Mouse (Mus musculus) gastrocnemius, postnatal 4 days (tissue): Measurements from ENCODE around the gene Csrnp1. TPM values are rescaled to one million over a fixed set of nuclear protein-coding genes. Genes with fewer than 3 reads are reported as not detected.

ENCODE experiments used
- DNase-seq, 2 experiments: peaks; one replicate each; pipeline ENCODE4 v3.0.0; 2021 to 2022; ENCODE audit warnings: low spot score in 2 of 2, mixed read lengths in 2 of 2
- total RNA-seq, 2 experiments: library from RNA; stranded (reverse); gene quantifications; 2 replicates each; pipeline ENCODE4 v1.2.3; 2021

Gene Csrnp1
- total RNA-seq, 2 experiments from 2014 or later: 4.5 to 5.4 TPM

- no peak for DNase-seq
Observed at GRCm38 (mm10) chr9:119951388-119951787, 33.1 kb downstream of the Csrnp1 start.

- no peak for DNase-seq
Observed at GRCm38 (mm10) chr9:119950434-119950833, 34.0 kb downstream of the Csrnp1 start.

GRCm38 (mm10) chr9:119948804-119949203, 35.7 kb downstream of the Csrnp1 start:
- DNase-seq: no peak

- no peak for DNase-seq
Observed at GRCm38 (mm10) chr9:119945173-119945900, 39.1 kb downstream of the Csrnp1 start.

- DNase-seq: no peak
Observed at GRCm38 (mm10) chr9:119943326-119943725, 41.1 kb downstream of the Csrnp1 start.

- no peak for DNase-seq
Observed at GRCm38 (mm10) chr9:119941861-119942260, 42.6 kb downstream of the Csrnp1 start.

GRCm38 (mm10) chr9:119941407-119941806, 43.1 kb downstream of the Csrnp1 start:
- DNase-seq: no peak

- DNase-seq: no peak
Observed at GRCm38 (mm10) chr9:119939646-119940045, 44.8 kb downstream of the Csrnp1 start.

GRCm38 (mm10) chr9:119938496-119938895, 46.0 kb downstream of the Csrnp1 start:
- DNase-seq: no peak

GRCm38 (mm10) chr9:119937005-119937773, 47.3 kb downstream of the Csrnp1 start, which contains the start of the genes Gorasp1 and Ttc21a:
Gene Gorasp1 (minus strand): TSS chr9:119937565.
Gene Ttc21a (plus strand): TSS chr9:119937606.
- peak; percentile 95 to 96 for DNase-seq

- no peak for DNase-seq
Observed at GRCm38 (mm10) chr9:119933675-119934074, 50.8 kb downstream of the Csrnp1 start.

GRCm38 (mm10) chr9:119932358-119932757, 52.1 kb downstream of the Csrnp1 start:
- no peak for DNase-seq

GRCm38 (mm10) chr9:119926497-119926896, 58.0 kb downstream of the Csrnp1 start:
- no peak for DNase-seq

- DNase-seq: no peak
Observed at GRCm38 (mm10) chr9:119925729-119926128, 58.7 kb downstream of the Csrnp1 start.

- DNase-seq: no peak
Observed at GRCm38 (mm10) chr9:119925120-119925657, 59.3 kb downstream of the Csrnp1 start.

- DNase-seq: no peak
Observed at GRCm38 (mm10) chr9:119923462-119923861, 61.0 kb downstream of the Csrnp1 start.

Other genes with a start within 250 kb of the Csrnp1 start
- under 1 TPM in 1 of 2 experiments, not detected in 1; 0.08 TPM for gene Scn11a, start 159.2 kb downstream of the Csrnp1 start, total RNA-seq
- gene Wdr48, start 89.8 kb downstream of the Csrnp1 start, total RNA-seq: 10 to 100 TPM; 28.4 to 30.0 TPM
- gene Gorasp1, start 47.1 kb downstream of the Csrnp1 start, total RNA-seq: 10 to 100 TPM; 18.8 to 25.2 TPM
- under 1 TPM; 0.15 to 0.34 TPM for gene Ttc21a, start 47.1 kb downstream of the Csrnp1 start, total RNA-seq
- 100 to 1,000 TPM; 101 to 111 TPM for gene Xirp1, start 38.9 kb upstream of the Csrnp1 start, total RNA-seq
- 1 to 10 TPM; 5.5 to 5.6 TPM for gene Cx3cr1, start 85.2 kb upstream of the Csrnp1 start, total RNA-seq
- not detected for gene Ccr8, start 107.5 kb upstream of the Csrnp1 start, total RNA-seq
- gene Slc25a38, start 125.7 kb upstream of the Csrnp1 start, total RNA-seq: 10 to 100 TPM; 10.6 TPM
- gene Rpsa, start 143.0 kb upstream of the Csrnp1 start, total RNA-seq: 1,000 to 10,000 TPM in 1 of 2 experiments, 100 to 1,000 TPM in 1; 833 to 1,010 TPM
- not detected for gene Mobp, start 165.0 kb upstream of the Csrnp1 start, total RNA-seq